Mouse (Mus musculus) neutrophil, adult 5-6 weeks (primary cell): ENCODE results near the gene Mal. TPM values are rescaled to one million over a fixed set of nuclear protein-coding genes. Genes with fewer than 3 reads are reported as not detected.
"Not testable (repeated sequence)": the region's sequence is repeated elsewhere in the genome, so short reads cannot be mapped to it uniquely, and the experiment has no call there.

Experiments used
- ATAC-seq: fragments of 151-379, 151-347 bp; 2 replicates; pipeline ENCODE4 v1.8.0; 2017; ENCODE audit warnings: mild to moderate bottlenecking, moderate TSS enrichment; ENCODE audit not compliant: insufficient number of reproducible peaks, poor library complexity, low FRiP score, severe bottlenecking; ENCODE audit errors: extremely low read depth
- total RNA-seq: library from RNA; stranded (forward); fragments of 200-1000 nt; gene quantifications from 2 replicates; pipeline ENCODE4 v1.2.3, GENCODE M21; 2017

Mal gene
- total RNA-seq, 1 experiment from 2014 or later, result 7.6 TPM

- no peak for ATAC-seq
These were observed 28.4 kb downstream of the Mal start for GRCm38 (mm10) chr2:127627990-127628570.

DNA sequence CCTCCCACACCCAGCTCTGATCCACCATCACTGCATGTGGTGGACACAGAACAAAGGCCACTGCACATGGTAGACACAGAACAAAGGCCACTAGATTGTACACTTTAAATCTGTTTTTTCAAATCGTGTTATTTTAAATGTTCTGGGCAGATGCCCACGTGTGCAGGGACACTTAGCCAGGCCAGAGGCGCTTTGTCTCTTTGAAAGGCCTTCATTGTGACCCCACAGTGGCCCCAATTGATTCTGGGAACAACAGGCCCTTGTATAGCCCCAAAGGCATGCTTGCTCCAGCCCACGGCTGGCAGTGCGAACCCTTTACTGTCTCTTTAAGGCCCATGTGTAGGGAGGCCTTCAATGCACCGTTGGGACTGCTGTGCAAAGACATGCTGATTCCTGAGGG, 29.1 kb downstream of the Mal start:
- ATAC-seq, result no peak

- no peak for ATAC-seq
These were observed 30.8 kb downstream of the Mal start for GRCm38 (mm10) chr2:127625659-127626058.

DNA sequence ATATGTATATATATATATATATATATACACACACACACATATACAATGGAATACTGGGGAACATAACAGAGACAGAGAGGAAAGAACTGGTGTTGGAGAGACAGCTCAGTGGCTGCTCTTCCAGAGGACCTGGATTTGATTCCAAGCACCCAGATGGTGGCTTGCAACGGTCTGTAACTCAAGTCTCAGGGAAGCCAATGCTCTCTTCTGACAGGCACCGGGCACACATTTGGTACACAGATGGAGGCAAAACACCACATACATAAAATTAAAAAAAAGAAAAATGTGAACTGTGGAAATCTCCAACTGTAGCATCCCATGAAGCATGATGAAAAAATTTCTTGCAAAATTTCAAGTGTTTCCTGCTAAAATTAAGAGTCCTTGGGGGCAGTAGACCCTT, 31.7 kb downstream of the Mal start:
- ATAC-seq, result no peak

GRCm38 (mm10) chr2:127622065-127622464, 34.4 kb downstream of the Mal start:
- no peak for ATAC-seq

DNA sequence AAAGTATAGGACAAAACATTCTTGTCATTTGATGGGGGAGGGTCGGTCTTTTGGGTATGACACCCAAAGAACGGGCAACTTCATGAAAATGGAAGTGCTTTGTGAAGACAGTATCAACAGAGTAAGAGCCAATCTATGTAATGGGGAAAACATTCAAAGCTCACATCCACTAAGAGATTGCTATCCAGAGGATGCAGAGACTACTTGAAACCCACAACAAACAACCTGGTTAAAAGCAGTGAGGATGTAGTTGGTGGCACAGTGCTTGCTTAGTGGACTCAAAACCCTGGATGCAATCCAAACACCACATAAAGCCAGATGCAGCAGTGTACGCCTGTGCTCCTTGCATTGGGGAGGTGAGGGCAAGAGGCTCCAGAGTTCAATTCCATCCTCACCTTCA, 37.2 kb downstream of the Mal start:
- ATAC-seq, result no peak

- no peak for ATAC-seq
These were observed 44.2 kb downstream of the Mal start for GRCm38 (mm10) chr2:127612288-127612687.

DNA sequence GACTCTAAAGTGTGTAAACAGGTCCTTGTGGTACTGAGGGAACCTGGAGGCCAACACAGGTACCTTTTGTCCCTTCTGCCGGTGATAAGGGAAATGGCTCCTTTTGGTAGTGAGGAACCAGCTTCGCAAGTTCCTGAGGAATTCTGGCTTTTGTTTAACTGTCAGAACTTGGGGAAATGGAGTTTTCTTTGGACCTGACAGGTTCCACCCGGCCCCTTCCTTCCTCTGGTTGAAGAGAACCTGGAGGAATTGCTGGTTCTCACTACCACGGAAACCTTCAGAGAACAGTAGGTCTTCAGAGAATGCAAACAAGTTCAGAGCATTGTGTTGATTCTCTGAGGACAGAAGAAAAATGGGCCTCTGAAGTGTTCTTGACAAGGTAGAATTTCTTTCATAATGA, 45.1 kb downstream of the Mal start:
- ATAC-seq, result no peak

DNA sequence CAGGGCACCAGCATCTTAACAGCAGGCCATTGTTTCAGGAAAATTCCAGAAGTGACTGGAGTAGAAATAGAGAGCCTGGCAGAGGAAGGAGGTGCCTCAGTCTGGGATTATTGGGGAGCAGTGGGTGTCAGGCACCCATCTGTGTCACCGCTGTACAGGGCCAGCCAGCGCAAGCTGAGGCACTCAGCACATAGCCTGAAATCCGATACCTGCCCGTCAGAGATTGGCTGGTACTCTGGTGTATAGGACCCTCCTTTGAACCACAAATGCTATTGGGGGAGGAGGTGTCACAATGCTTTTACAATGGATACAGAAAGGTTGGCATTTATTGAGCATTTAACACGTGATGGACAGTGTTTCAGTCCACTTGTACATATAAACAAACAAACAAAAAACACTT, 47.5 kb downstream of the Mal start:
- ATAC-seq, result no peak

DNA sequence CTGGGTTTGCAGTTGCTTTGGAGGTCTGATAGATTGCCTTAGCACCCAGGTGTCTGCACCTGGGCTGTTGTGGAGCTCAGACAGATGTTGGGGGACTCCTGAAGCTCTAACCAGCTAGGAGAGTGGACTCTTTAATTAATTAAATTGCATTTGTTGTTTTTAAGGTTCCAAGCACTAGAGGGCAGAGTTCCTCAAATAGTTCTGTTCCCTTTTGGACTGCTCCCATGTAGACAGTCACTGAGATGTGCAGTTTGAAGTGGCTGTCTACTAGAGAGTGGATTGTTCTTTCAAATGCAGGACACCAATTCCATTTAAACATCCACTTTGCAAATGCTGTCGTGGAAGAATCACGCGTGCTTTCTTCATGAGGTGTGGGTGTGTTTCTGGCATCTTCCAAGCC, 48.3 kb downstream of the Mal start:
- ATAC-seq, result no peak

DNA sequence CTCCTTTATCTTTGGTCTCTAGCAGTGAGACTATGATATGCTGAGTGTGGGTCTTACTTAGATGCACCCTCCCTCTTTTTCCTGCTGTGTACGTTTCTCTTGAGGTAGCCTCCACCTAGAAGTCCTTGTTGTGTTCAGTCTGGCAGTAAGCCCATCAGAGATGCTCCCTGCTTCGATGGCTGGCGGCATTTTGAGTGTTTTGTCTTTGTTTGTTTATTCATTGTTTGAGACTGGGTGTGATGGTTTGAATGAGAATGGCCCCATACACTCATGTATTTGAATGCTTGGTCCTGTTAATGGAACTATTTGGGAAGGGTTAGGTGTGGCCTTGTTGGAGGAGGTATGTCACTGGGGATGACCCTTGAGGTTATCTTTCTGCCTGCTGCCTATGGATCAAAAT, 51.3 kb downstream of the Mal start:
- no peak for ATAC-seq

GRCm38 (mm10) chr2:127603383-127603782, 53.1 kb downstream of the Mal start:
- not testable (repeated sequence) for ATAC-seq

DNA sequence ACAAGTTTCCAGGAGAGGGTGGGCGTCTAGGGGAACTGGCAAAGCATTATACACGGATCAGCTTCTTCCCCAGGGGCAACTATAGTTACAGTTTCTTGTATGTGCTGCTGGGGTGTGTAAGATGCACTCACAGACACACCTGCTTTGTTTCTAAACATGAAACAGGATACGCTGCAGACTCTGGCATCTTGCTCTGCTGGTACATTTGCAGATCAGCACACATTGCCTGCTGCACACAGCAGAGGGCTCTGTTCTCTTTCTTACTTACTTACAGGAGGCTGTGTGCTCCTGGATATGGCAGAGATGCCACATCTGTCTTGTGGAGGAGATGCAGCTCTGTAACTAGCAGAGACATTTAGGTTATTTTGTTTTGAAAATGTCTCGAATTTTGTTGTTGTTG, 65.7 kb downstream of the Mal start:
- ATAC-seq, result no peak

DNA sequence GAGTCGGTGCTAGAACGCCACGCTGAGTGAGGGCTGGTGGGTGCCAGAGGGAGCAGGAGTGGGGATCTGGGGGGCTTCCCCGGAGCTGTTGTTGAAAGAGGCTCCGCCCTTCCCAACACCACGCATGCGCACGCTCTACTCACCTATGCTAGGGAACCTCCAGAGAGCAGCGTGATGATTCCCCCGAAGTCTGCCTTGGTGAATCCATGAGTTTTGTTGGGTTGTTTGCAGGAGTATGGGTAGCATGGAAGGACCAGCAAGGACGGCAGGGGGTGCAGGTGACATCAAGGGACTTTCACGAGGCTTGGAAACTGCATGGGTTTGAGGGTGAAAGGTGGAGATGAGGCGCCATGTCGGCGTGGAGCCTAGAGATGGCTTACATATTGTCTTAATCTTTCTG, 66.3 kb downstream of the Mal start:
- ATAC-seq, result no peak

DNA sequence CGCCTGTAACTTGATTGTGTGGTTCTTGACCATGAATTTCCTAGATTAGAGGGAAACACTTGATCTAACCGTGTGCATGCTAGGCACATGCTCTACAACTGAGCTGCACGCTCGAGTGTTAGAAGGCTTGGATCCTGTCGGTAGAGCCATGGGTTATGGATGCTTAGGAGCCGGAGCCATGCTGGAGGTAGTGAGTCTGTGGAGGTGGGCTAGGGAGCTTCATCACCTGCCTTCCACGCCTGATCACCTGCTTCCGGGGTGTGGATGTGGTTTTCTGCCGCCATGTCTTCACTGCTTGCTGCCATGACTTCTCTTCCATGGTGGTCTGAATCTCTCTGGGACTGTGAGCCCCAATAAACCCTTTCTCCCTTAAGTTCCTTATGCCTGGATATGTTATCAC, 67.6 kb downstream of the Mal start:
- ATAC-seq, result no peak

DNA sequence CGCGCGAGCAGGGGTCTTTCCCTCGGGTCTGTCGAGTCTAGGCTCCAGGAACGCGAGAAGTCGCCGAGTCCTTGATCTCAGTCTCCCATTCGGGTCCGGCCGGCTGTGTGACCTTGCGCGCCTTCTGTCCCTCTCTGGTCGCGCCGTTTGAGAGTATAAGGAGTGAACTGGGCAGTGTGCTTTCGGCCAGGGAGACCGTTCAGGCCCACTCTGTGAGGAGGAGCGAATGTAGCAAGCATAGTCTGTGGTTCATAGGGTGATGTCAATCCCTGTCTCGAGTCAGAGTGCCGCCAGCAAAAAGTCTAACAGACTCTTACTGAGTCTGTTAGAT, 69.0 kb downstream of the Mal start:
- ATAC-seq, result no peak

DNA sequence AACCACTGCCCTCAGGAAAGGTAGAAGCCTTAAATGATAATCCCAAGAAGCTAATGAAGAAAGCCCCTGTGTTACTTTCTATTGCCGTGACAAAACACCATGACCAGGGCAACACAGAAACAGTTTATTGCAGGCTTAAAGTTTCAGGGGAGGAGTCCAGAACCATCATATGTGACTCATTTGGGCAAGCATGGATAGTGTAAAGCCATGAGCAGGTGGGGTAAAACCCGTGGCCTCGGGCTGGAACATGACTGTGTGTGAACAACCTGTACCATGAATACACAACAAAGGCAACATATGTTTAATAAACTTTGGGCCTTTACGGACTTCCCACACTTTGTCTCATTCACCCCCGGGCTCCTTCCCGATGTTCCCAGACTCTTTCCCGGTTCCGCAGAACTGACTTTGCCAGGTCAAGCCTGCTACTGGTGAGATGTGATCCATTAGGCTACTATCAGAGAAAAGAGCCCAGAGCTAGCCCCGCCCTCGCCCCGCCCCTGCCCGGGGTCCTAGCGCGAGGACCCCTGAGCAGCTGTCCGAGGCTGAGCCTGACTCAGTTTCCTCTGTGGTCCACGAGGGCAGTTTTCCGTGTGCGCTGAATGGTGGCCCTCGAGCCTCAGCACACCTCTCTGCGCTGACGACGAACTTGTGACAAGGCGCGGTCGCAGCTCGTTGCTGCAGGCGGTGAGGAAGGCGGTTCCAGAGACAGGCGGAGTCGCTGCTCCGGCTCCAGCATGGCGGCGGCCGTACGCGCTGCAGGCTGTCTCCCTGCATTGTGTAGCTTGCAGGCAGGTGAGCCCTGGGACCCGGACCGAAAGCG, 69.6 kb downstream of the Mal start, which contains the start of the genes Zfp661 and Mrps5:
TSS of gene Zfp661 (minus strand) at position 401 of the 820 bp plus-strand sequence.
TSS of gene Mrps5 (plus strand) at position 529 of the 820 bp plus-strand sequence.
- peak; percentile 48 for ATAC-seq

- peak; percentile 88 for ATAC-seq
These were observed 72.0 kb downstream of the Mal start for GRCm38 (mm10) chr2:127584436-127584858.
